Mouse (Mus musculus) neural tube, embryonic 14.5 days (tissue): ENCODE measurements at regions not wholly inside any gene's neighbourhood (a gene's known extent, or its start where the extent isn't known, plus 50 kb on each side); places are given as distances from the start of the nearest gene placed in this dataset.

Source experiments
- ATAC-seq: fragments of 200-750 bp; cut with Nextera tagmentation; 2 replicates; pipeline ENCODE4 v1.8.0; 2017; ENCODE audit warnings: low read depth, mild to moderate bottlenecking, moderate TSS enrichment, moderate library complexity
- H3K27ac ChIP-seq: fragments of 300-500 bp; sonication (generic); 2 replicates; pipeline ENCODE4 v1.5.1; 2014; ENCODE audit warnings: low read depth, mild to moderate bottlenecking, control low read depth, low read length, moderate library complexity, mixed read lengths
- H3K27me3 ChIP-seq: fragments of 300-500 bp; sonication (generic); 2 replicates; pipeline ENCODE4 v1.6.1; 2014; ENCODE audit warnings: low read length; ENCODE audit not compliant: control insufficient read depth, insufficient read depth
- H3K36me3 ChIP-seq: fragments of 300-500 bp; sonication (generic); 2 replicates; pipeline ENCODE4 v1.6.1; 2014; ENCODE audit warnings: low read length, mixed read lengths; ENCODE audit not compliant: control insufficient read depth, insufficient read depth
- H3K4me1 ChIP-seq: fragments of 300-500 bp; sonication (generic); 2 replicates; pipeline ENCODE4 v1.6.1; 2014; ENCODE audit warnings: low read length; ENCODE audit not compliant: control insufficient read depth, insufficient read depth
- H3K4me2 ChIP-seq: fragments of 300-500 bp; sonication (generic); 2 replicates; pipeline ENCODE4 v1.6.1; 2014; ENCODE audit warnings: mild to moderate bottlenecking, low read depth, low read length, control low read depth
- H3K4me3 ChIP-seq: fragments of 300-500 bp; sonication (generic); 2 replicates; pipeline ENCODE4 v1.5.1; 2014; ENCODE audit warnings: low read depth, low read length, control low read depth, mixed read lengths
- H3K9ac ChIP-seq: fragments of 300-500 bp; sonication (generic); replicated peaks from 2 replicates; pipeline ENCODE4 v1.6.1; 2014; ENCODE audit warnings: low read depth, mild to moderate bottlenecking, control low read depth, low read length, mixed read lengths
- H3K9me3 ChIP-seq: fragments of 300-500 bp; sonication (generic); 2 replicates; pipeline ENCODE4 v1.6.1; 2016; ENCODE audit warnings: low read length; ENCODE audit not compliant: control insufficient read depth
- WGBS: fragments of 180-500 bp; shearing (Covaris S2); extraction: QIAGEN DNeasy Blood & Tissue Kit; methylation state at CpG from one replicate; pipeline ENCODE4 v1.1.7; 2014; 5-methylcytosine and 5-hydroxymethylcytosine counted together

DNA sequence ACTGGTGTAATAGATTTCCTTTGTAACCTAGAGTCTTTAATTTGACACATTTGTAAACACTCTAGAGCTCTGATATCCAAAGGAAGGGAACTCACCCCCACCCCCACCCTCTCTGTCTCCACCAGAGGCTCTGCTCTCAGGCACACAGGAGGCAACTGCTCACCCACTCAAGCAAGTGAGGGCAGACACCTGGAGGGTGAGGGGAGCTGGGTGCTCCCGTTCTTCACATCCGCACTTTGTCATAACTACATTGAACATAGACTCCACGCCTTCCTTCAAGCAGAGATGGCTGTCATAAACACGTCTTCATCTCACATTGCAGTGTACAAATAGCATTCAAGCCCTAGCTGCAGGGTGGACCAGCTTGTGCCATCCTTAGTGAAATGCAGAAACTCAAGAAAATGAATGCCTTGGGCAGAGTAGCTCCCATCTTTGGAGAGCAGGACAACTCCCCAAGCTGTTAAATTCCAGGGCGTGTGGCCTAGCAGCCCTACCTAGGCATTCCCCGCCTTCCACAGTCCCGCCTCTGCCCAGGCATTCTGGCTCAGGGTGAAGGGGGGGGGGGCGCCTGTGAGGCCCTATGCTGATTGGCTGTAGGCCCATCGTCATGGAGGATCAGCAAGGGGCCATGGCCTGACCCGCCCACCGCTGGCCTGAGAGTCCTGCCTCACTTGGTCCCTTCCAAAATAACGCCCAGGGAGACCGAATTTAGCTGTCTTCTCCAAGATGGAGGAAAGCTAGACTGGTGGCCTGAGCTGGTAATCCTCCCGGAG, 72.9 kb downstream of the Psmg1 start:
- WGBS = 72% methylated on average over 14 of the region's 14 CpGs
- Histone ChIP-seq H3K4me1 (no peaks in the 10 kb centered on the region), H3K4me2 (no peak overlapping the region), H3K9me3 (no peaks in the 10 kb centered on the region), H3K9ac (no peak overlapping the region), H3K27me3 (no peaks in the 10 kb centered on the region), H3K4me3 (no peak overlapping the region), H3K27ac (no peak overlapping the region), H3K36me3 (no peaks in the 10 kb centered on the region)
- no peak for ATAC-seq

DNA sequence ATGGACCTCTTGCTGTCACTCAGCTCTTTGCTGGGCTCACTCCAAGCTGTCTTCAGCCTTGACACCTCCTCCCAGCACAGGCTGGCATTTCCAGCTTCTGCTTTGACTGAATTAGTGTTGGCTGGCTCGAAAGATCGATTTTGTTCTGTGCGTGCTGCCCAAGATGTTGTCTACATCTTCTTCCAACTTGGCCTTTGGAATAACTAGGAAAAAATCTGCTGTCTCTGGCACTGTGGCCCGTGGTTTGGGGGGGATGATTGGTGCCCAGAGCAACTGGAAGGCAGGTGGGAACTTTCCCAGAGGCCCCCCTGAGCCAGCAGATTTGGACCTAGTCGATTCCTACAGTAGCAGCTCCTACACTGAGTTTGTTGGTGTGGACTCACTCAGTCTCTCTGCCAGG, 76.9 kb downstream of the Psmg1 start:
- H3K27ac ChIP-seq = no peak overlapping the region
- no peaks in the 10 kb centered on the region for H3K9me3 ChIP-seq
- no peak overlapping the region for H3K9ac ChIP-seq
- no peak for ATAC-seq
- no peaks in the 10 kb centered on the region for H3K36me3 ChIP-seq
- no peak overlapping the region for H3K4me2 ChIP-seq
- H3K27me3 ChIP-seq = no peaks in the 10 kb centered on the region
- WGBS = 82% methylated on average over 5 of the region's 5 CpGs
- no peak overlapping the region for H3K4me3 ChIP-seq
- H3K4me1 ChIP-seq = no peaks in the 10 kb centered on the region

- H3K4me2 ChIP-seq = no peak overlapping the region
- no peaks in the 10 kb centered on the region for H3K27me3 ChIP-seq
- H3K36me3 ChIP-seq = no peaks in the 10 kb centered on the region
- no peak overlapping the region for H3K4me3 ChIP-seq
- no peak for ATAC-seq
- H3K4me1 ChIP-seq = no peaks in the 10 kb centered on the region
- H3K9ac ChIP-seq = no peak overlapping the region
- WGBS = 82% methylated on average over 6 of the region's 6 CpGs
- H3K27ac ChIP-seq = no peak overlapping the region
- no peaks in the 10 kb centered on the region for H3K9me3 ChIP-seq
Observed at GRCm38 (mm10) chr16:95904531-95905165, 86.1 kb downstream of the Psmg1 start.

GRCm38 (mm10) chr16:95903383-95903913, 87.3 kb downstream of the Psmg1 start:
- Histone ChIP-seq H3K4me1 (no peaks in the 10 kb centered on the region), H3K27me3 (no peaks in the 10 kb centered on the region), H3K36me3 (no peaks in the 10 kb centered on the region), H3K4me2 (no peak overlapping the region), H3K4me3 (no peak overlapping the region), H3K27ac (no peak overlapping the region), H3K9ac (no peak overlapping the region), H3K9me3 (no peaks in the 10 kb centered on the region)
- 67% methylated on average over 3 of the region's 3 CpGs for WGBS
- ATAC-seq = no peak

DNA sequence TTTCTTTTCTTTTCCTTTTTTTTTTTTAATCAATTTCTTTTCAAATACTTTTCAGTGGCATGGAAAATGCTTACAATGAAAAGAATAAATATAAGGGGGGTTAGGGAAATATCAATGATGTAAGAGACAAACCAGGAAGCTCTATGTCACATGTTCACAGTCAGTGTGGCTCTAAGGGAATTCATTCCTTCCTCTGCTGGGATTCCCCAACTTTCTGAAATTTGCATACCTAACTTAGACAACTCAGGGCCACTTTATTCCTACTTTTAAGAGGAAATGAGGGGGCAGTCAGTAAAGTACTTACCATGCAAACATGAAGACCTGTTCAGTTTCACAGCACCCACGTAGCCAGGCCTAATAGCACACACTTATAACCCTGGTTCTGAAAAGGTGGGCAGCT, 88.6 kb downstream of the Psmg1 start:
- Histone ChIP-seq H3K4me2 (no peak overlapping the region), H3K27ac (no peak overlapping the region), H3K9me3 (no peaks in the 10 kb centered on the region), H3K4me3 (no peak overlapping the region), H3K27me3 (no peaks in the 10 kb centered on the region), H3K9ac (no peak overlapping the region), H3K4me1 (no peaks in the 10 kb centered on the region), H3K36me3 (no peaks in the 10 kb centered on the region)
- ATAC-seq = no peak
- WGBS = 93% methylated on average over 1 of the region's 1 CpGs

DNA sequence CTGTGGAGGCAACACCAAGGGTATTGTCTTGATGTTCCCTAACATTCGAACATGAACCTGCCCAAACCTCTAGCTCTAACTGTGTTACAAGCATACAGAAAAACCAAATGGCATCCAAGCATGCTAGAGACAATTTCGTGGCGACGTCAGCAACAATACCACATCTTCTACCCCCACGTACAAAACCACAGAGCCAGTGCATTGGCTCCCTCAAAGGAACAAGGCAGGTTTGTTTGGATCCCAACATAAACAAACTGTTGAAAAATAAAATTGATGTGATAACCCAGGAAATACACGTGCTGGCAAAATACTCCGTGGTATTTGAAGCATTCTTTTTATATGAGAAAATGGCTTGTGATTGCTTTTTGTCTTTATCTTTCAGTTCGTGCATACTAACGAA, 89.4 kb downstream of the Psmg1 start:
- no peak overlapping the region for H3K9ac ChIP-seq
- H3K36me3 ChIP-seq = no peaks in the 10 kb centered on the region
- H3K4me3 ChIP-seq = no peak overlapping the region
- H3K27ac ChIP-seq = no peak overlapping the region
- 80% methylated on average over 9 of the region's 9 CpGs for WGBS
- no peak for ATAC-seq
- H3K4me2 ChIP-seq = no peak overlapping the region
- H3K4me1 ChIP-seq = no peaks in the 10 kb centered on the region
- no peaks in the 10 kb centered on the region for H3K9me3 ChIP-seq
- H3K27me3 ChIP-seq = no peaks in the 10 kb centered on the region

DNA sequence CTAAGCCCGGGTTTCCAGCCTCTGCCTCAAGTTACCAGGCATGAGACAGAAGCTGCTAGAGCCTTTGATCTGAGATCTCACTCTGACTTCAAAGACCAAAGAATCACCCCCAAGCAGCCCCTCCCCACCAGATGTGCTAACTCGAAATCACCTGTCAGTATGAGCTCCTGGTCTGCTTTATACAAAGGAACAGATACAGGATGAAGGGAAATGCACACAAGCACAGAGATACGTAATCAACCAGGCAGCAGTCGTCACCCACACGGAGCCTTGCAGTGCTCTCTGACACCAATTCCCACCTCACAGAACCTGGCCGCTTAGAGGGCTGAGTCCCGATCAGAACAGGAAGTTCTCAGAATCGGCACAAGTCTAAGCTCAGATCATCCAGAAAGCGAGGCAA, 90.6 kb downstream of the Psmg1 start:
- ATAC-seq = no peak
- H3K36me3 ChIP-seq = no peaks in the 10 kb centered on the region
- no peaks in the 10 kb centered on the region for H3K4me1 ChIP-seq
- no peaks in the 10 kb centered on the region for H3K27me3 ChIP-seq
- no peaks in the 10 kb centered on the region for H3K9me3 ChIP-seq
- no peak overlapping the region for H3K4me2 ChIP-seq
- H3K27ac ChIP-seq = no peak overlapping the region
- no peak overlapping the region for H3K9ac ChIP-seq
- no peak overlapping the region for H3K4me3 ChIP-seq
- WGBS = 81% methylated on average over 9 of the region's 9 CpGs

GRCm38 (mm10) chr16:95899672-95900071, 91.1 kb downstream of the Psmg1 start:
- no peak overlapping the region for H3K9ac ChIP-seq
- no peak overlapping the region for H3K4me2 ChIP-seq
- no peak overlapping the region for H3K27ac ChIP-seq
- no peak overlapping the region for H3K4me3 ChIP-seq
- WGBS = 84% methylated on average over 3 of the region's 3 CpGs
- H3K9me3 ChIP-seq = no peaks in the 10 kb centered on the region
- no peaks in the 10 kb centered on the region for H3K27me3 ChIP-seq
- no peaks in the 10 kb centered on the region for H3K36me3 ChIP-seq
- no peaks in the 10 kb centered on the region for H3K4me1 ChIP-seq
- no peak for ATAC-seq

- Histone ChIP-seq H3K9me3 (no peaks in the 10 kb centered on the region), H3K4me2 (no peak overlapping the region), H3K4me3 (no peak overlapping the region), H3K9ac (no peak overlapping the region), H3K4me1 (no peaks in the 10 kb centered on the region), H3K27ac (no peak overlapping the region), H3K27me3 (no peaks in the 10 kb centered on the region), H3K36me3 (no peaks in the 10 kb centered on the region)
- no peak for ATAC-seq
- 93% methylated on average over 7 of the region's 7 CpGs for WGBS
Observed at GRCm38 (mm10) chr16:95897843-95898242, 92.9 kb downstream of the Psmg1 start.
